Mouse (Mus musculus) lung, adult 2 months (tissue): ENCODE results near the gene Usp34.
"Not testable (repeated sequence)": the region's sequence is repeated elsewhere in the genome, so short reads cannot be mapped to it uniquely, and the experiment has no call there.

Experiments used
- CTCF ChIP-seq: fragments of 200-500 bp; IDR thresholded peaks from 2 replicates; pipeline ENCODE4 v1.5.1; 2011; ENCODE audit warnings: mild to moderate bottlenecking, low read length, control low read depth; ENCODE audit not compliant: insufficient read depth
- POLR2A ChIP-seq: fragments of 200-500 bp; IDR thresholded peaks from 2 replicates; pipeline ENCODE4 v1.6.1; 2011; ENCODE audit warnings: low read depth, mild to moderate bottlenecking, control low read depth, low read length, borderline replicate concordance; ENCODE audit errors: extremely low read depth

- not testable (repeated sequence) for TF ChIP-seq CTCF, POLR2A
These were observed 50.5 kb downstream of the Usp34 start for GRCm38 (mm10) chr11:23357226-23357625.
